Mouse (Mus musculus) erythroblast, adult 5-6 weeks (primary cell): ENCODE measurements at regions not wholly inside any gene's neighbourhood (a gene's known extent, or its start where the extent isn't known, plus 50 kb on each side); places are given as distances from the start of the nearest gene placed in this dataset.

Experiments
- ATAC-seq: replicated peaks from 2 replicates; pipeline ENCODE4 v1.8.0; 2016; ENCODE audit warnings: moderate number of reproducible peaks, mild to moderate bottlenecking, moderate TSS enrichment, inconsistent platforms; ENCODE audit not compliant: poor library complexity, low FRiP score, severe bottlenecking

DNA sequence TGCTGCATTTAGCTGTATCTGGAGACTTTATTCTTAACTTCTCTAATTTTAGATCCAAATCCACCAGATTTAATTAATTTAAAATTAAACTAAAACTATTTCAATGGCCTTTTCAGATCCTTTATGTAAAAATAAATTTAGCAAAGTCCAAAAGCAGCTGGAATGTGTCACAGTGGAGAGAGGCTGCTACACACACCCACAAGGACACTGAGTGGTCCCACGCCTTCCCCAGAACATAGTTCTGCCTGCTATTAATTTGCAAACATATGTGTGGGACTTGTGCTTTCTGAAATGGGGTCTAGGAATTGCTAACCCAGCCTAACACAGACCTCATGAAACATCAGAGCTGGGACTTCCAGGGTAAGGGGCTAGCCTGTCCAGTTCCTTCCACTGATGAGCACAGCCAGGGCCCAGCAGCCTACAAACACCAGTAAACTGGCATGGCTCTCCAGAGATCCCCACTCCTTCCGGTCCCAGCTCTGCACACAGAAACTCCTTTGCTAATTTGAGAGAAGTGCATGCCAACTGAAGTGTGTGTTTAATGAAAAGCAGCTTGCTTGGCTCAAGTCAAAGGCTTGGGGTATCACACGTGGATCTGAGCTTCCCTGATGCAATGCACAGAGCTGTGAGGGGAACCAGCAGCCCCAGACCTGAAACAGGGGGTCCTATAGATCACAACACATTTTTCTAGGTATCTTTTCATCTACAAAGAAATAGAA lies 142.8 kb downstream of the Psmg1 start:
- ATAC-seq, result no peak

- ATAC-seq, result no peak
Observed at GRCm38 (mm10) chr16:95845323-95845860, 143.5 kb downstream of the Ets2 start.

GRCm38 (mm10) chr16:95844691-95845090 lies 142.8 kb downstream of the Ets2 start:
- ATAC-seq, result no peak

- no peak for ATAC-seq
Observed at GRCm38 (mm10) chr16:95842766-95843165, 140.9 kb downstream of the Ets2 start.

- ATAC-seq, result no peak
Observed at GRCm38 (mm10) chr16:95839512-95840253, 137.8 kb downstream of the Ets2 start.

DNA sequence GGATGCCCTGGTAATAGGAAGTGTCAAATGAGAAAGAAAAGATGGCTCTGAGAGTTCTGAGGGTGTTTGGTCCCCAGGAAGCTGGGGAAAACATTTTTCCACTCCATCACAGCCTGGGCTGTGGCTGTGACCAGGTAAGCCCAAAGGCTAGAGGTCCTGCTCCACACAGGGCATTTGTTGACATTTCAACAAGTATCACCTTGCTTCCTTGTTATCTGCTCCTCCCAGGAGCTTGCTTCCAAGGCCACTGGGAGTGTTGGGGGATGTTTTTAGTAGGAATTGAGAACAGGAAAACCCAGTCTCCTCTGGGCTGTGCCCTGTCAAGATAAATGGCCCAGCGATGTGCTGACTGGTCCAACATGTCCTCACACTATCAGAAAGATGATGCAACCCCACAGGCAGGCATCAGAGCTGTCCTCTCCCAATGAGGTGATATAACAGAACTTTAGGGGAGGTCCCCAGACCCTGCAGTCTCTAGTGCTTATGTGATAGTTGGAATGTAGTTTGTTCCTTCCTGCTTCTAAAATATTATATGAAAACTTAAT lies 137.1 kb downstream of the Ets2 start:
- no peak for ATAC-seq

DNA sequence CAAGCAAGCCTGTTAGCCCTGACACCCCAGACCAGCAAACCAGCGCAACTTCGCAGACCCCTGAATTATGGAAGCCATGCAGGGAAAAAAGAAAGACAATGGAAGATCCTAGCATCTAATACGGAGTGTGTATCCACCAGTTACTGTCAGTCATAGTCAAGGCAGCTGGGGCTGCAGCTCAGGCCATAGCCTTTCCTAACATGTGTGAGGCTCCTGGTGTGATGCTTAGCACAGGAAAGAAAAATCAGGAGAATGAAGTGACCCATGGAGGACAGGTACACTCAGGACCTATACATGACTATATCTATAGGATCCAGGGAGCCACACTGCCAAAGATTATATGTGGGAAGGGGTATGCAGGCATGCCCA lies 136.6 kb downstream of the Ets2 start:
- ATAC-seq, result no peak

- ATAC-seq, result peak; percentile 84
Observed at GRCm38 (mm10) chr16:95837723-95838477, 136.0 kb downstream of the Ets2 start.

DNA sequence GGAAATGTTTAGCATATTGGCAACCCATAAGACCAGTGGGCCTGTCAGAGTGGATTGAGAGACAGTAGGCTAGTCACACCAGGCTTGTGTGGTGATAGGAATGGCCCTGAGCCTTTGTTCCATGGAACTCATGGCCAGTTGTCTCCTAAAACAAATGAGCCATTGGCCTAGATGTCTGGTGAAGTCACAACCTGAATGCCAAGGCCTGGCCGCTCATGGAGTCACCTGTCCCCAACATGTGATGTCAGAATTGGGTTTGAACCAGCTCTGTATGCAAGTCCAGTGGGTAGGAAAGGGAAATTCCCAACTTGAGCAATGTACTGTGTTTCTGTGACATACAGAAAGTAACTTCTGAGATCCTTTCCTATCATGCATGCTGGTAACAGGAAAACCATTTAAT lies 134.1 kb downstream of the Ets2 start:
- ATAC-seq, result no peak

GRCm38 (mm10) chr16:95834556-95835288 lies 132.8 kb downstream of the Ets2 start:
- ATAC-seq, result no peak

DNA sequence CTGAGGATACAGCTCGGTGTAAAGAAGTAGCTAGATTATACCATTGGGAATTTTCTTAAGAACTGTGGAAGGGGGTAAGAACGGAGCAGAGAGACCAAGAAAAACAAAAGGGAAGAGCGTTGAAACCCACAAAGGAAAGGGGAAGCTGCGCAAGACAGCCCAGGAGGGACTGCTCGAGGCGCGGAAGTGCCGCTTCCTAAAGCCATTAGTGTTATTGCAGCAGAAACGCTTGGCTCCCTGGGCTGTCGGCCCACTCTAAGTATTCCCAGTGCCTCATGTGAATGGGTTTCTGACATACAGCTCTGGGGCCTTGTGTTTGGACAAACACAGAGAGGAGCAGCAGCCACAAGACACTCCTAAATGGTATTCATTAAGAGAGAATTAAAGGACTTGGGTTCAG lies 131.6 kb downstream of the Ets2 start:
- no peak for ATAC-seq

DNA sequence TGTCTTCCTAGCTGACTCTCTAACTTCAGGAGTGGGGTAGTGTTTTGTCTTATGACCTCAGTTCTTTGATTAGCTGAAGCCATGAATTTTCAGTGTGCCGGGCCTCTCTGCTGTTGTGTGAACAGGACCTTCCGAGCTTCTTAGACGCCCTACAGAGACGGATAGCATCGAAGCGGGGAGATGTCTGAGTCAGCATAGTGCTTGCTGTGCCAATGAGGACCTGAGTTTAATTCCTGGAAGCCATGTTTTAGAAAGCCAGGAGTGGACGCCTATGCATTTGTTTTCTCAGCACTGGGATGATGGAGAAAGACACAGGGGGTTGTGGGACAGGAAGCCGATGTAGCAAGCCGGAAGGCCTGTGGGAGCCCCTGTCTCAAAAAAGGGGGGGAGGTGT lies 130.5 kb downstream of the Ets2 start:
- ATAC-seq, result no peak

DNA sequence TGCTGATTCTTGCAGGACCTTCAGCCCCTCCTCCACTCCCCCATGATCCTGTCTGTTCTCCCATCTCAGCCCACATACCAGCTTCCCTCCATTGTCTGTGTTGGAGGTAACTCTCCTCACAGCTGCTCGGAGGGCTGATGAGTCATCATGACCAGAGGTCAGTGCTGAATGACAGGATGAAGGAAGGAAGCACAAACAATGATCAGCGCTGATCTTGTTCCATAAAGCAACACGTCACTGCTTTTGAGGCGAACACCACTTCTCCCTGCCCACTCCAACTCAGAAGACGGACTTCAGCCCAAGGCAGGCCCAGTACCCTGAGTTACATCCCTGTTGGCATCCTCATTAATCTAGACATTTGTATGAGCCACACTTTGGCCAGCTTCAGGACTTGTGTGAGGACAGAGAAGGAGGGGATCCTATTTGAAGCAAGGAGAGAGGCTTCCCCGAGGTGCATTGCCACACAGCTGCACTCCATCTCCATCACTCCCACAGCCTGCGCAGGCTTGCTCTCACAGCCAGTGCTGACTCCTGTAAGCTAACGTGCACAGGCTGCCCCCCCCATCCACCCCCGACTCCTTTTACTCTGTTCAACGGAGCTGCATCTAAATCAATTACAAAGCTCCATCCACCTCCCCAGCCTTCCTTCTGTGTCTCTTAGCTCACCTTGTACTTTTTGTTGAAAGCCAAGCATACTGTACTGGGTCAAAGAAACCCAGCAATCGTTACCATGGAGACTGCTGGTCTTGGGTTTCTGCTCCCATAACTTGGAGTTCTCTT lies 129.9 kb downstream of the Ets2 start:
- no peak for ATAC-seq

GRCm38 (mm10) chr16:95827402-95827737 lies 125.5 kb downstream of the Ets2 start:
- ATAC-seq, result no peak

DNA sequence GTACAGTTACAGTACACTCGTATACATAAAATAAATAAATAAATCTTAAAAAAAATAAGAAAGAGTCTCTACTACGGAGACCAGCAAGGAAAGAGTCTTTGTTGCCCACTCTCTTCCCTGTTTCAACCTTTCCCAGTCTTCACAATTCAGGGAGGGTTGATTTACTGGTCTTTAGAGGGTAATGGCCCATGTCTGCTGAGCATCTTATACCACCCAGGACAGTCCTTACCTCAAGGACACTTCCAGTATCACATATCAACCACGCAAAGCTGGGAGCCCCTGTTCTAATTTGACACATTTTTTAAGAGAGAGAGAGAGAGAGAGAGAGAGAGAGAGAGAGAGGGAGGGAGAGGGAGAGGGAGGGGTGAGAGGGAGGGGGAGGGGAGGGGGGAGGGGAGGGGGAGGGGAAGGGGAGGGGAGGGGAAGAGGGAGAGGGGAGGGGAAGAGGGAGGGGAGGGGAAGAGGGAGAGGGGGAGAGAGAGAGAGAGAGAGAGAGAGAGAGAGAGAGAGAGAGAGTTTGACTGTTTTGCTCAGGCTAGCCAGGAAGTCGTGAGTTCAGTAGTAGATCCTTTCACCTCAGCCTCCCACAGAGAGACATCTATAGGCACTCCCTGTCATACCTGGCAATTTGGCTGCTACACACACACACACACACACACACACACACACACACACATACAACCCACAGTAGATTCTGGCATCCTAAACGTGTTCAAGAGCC lies 125.0 kb downstream of the Ets2 start:
- ATAC-seq, result no peak

DNA sequence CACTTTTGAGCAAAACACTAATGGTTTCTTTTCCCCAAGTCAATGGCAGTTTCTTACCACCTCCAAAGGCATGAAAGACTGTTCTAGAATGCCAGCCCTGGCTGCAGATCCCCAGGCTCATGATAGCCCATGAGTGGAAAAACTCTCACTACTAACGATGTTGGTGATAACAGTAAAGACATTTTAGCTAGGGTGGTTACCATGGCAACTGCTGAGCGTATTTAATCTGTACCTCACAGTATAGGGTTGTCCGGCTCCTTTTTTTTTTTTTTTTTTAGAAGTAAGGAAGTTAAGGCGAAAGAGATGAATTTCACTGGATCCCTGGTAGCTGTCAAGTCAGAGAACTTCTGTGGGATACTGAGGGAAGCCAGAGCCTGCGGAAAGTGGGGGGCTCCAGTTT lies 123.8 kb downstream of the Ets2 start:
- peak; percentile 82 for ATAC-seq

DNA sequence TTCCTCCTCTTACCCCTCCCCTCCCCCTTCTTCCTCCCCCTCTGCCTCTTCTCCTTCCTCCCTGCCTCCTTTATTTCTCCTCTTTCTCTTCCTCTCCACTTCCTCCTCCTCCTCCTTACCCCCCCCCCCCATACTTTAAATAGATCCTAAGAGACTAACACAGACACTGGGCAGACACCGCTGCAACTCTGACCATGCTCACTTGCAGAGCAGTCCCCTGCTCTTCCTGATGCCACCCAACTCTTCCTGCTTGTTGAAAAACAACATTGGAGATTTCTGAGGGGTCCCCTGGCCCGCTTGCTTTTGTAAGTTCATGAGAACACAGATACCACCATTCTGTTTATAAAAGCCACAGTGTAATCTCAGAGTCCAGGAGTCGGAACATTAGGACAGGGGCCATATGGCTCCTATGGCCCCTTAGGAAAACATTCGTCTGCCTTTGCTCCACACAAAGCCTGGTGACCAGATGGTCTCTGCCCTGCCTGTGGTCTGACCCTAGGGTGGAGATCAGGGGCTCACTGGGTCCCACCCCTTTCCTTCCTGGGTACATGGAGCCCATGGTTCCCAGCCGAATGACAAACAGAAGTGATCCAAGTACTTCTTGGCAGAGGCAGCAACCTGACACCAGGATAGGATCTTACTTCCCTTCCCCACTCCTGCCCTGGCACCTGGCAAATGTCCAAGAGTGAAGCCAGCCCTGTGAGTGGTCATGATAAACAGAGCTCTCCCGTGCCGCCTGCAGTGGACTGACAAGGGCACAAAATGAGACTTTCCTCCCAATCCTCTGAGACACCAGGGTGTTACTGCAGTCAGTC lies 123.1 kb downstream of the Ets2 start:
- ATAC-seq, result peak; percentile 91

- no peak for ATAC-seq
Observed at GRCm38 (mm10) chr16:95823803-95824202, 121.9 kb downstream of the Ets2 start.
